Mouse (Mus musculus): ENCODE data around the gene Mfsd14a. TPM values are rescaled to one million over a fixed set of nuclear protein-coding genes. Genes with fewer than 3 reads are reported as not detected.

Mfsd14a gene
- polyA plus RNA-seq (2016; fragmentation: Nextera tagmentation; extraction: Ambion mirVana), result 84.7 and 88.4 TPM in 2 replicates

DNA sequence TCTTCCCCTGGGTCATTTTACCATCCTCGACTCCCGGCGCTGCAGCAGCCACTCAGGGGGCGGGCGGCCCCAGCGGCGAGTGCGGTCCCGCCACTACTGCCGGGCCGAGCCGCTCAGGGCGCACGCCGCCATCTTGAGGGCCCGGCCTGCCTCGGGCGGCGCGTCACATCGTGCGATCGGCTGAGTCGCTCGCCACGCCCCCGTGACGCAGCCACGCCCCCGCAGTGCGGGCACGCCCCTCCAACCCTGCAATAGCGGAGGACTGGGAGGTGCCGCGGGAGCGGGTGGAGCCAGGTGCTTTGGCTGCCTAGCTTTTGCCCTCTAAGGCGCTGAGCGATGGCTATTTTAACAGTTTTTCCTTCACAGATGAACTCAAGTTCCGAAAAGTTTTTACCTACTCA is at the start of gene Mfsd14a:
Mfsd14a (minus strand) TSS at position 215 of the 401 bp plus-strand sequence.
- H3K27me3 ChIP-seq, result no peaks in the 10 kb centered on the region
- peak within 1 kb of the TSS; percentile 69 for H3K4me2 ChIP-seq
- peak within 1 kb of the TSS; percentile 97 for H3K27ac ChIP-seq
- no peaks in the 10 kb centered on the region for H3K36me3 ChIP-seq
- H3K9me3 ChIP-seq, result no peaks in the 10 kb centered on the region
- ATAC-seq (ENCODE audit: insufficient number of reproducible peaks, insufficient read depth, low FRiP score, low TSS enrichment, low read depth), result peak; percentile 99
- peak within 1 kb of the TSS; percentile 99 for H3K9ac ChIP-seq (replicated peaks)
- peaks cover 12% of the 10 kb centered on the region for H3K4me1 ChIP-seq (replicated peaks)
- H3K4me3 ChIP-seq (replicated peaks), result peak within 1 kb of the TSS; percentile 99
- WGBS, result 0% methylated on average over 39 of the region's 39 CpGs

DNA sequence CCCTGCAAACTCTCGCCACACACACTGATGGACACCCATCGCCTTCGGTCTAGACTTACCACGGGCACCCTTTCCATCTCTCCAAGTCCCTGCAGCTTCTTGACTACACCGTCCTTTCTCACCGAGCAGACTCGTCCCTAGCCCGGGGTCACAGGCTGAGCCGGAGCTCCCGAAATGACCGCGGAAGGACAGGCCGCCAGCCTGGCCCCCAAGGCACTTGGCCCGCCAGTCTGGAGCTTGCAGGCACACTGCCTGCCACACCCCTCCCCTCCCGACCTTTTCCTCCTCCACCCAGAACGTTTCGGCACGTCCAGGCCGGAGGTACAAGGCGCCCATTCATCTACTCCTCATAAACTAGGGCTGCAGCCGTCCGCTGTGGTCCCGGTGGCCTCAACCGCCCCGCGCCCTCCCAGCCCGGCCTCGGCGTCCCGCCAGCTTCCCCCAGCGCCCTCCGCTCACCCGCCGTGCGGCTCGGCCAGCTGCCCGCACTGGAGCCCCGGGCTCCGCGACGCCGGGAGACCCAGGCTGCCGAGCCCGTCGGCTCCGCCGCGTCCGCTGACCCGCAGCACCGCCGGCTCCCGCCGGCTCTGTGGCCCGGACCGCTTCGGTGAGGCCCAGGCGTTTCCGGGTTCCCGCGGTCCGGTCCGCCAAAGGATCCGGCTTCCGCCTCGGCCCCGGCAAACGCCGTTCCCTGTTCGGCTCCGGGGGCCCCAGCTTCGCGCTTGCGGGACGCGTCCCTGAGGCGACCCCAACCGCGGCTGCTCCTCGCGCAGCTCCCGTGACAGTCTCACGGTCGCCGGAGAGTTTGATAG is 49.4 kb upstream of the Mfsd14a start:
- H3K9ac ChIP-seq (replicated peaks), result peak overlapping the region; percentile 95
- peak; percentile 89 for ATAC-seq (ENCODE audit: insufficient number of reproducible peaks, insufficient read depth, low FRiP score, low TSS enrichment, low read depth)
- no peaks in the 10 kb centered on the region for H3K9me3 ChIP-seq
- H3K36me3 ChIP-seq, result no peaks in the 10 kb centered on the region; the same call in 1 of the 2 replicates
- H3K4me2 ChIP-seq, result peak overlapping the region; percentile 68
- H3K27ac ChIP-seq, result peak overlapping the region; percentile 93
- peak overlapping the region; percentile 95 for H3K4me3 ChIP-seq (replicated peaks)
- H3K27me3 ChIP-seq, result peaks cover 7% of the 10 kb centered on the region; the same call in 1 of the 2 replicates
- WGBS, result under 1% methylated on average over 85 of the region's 85 CpGs
- peaks cover 12% of the 10 kb centered on the region for H3K4me1 ChIP-seq (replicated peaks)

DNA sequence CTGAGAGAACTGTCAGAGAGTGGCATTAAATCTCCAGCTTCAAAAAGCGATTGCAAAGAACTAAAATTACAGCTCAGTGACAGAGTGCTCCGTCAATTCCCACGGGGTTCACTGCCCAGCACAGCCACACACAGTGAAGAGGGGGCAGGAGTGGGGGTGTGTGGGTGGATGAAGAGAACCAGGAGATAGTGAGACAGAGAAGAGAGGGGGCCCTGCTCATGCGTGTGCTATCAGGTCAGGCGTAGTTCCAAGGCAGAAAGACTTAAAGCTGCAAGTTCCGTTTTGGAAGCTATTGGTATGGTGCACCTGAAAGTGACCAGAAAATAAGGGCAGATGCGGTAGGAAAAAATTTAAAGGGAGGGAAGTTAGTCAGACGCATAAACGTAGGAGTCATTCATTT is 48.5 kb upstream of the Mfsd14a start:
- H3K4me1 ChIP-seq (replicated peaks), result peaks cover 12% of the 10 kb centered on the region
- ATAC-seq (ENCODE audit: insufficient number of reproducible peaks, insufficient read depth, low FRiP score, low TSS enrichment, low read depth), result no peak
- 53% methylated on average over 9 of the region's 9 CpGs for WGBS
- H3K9ac ChIP-seq (replicated peaks), result peak overlapping the region; percentile 95
- H3K36me3 ChIP-seq, result peaks cover 4% of the 10 kb centered on the region; the same call in 1 of the 2 replicates
- H3K27me3 ChIP-seq, result peaks cover 7% of the 10 kb centered on the region; the same call in 1 of the 2 replicates
- no peaks in the 10 kb centered on the region for H3K9me3 ChIP-seq
- H3K27ac ChIP-seq, result no peak overlapping the region
- peak overlapping the region; percentile 95 for H3K4me3 ChIP-seq (replicated peaks)
- peak overlapping the region; percentile 68 for H3K4me2 ChIP-seq

DNA sequence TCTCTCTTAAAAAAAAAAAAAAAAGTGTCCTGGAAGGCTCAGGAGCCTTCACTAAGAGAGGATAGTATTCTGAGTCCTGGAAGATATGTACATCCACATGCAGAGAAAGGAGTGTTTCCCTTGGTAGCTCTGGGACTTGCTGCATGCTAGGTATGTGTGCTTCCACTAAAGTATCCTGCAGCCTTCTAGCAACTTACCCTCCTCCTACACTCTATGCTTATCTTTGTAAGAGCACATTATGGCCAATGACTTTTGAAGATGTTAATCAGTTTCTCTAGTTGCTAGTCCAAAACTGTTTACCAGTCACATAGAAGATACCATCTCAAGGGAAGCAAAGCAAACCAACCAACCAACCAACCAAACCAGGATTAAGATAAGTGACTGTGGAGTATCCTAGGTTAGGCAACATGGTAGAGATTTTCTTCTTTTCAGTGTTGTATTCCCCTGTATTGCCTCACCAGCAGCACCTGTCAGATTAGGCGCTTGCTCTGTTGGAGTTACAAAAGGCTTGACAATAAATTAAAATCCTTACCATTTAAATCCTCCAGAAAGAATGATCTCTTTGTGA is 43.2 kb upstream of the Mfsd14a start:
- no peak for ATAC-seq (ENCODE audit: insufficient number of reproducible peaks, insufficient read depth, low FRiP score, low TSS enrichment, low read depth)
- no peaks in the 10 kb centered on the region for H3K27me3 ChIP-seq

DNA sequence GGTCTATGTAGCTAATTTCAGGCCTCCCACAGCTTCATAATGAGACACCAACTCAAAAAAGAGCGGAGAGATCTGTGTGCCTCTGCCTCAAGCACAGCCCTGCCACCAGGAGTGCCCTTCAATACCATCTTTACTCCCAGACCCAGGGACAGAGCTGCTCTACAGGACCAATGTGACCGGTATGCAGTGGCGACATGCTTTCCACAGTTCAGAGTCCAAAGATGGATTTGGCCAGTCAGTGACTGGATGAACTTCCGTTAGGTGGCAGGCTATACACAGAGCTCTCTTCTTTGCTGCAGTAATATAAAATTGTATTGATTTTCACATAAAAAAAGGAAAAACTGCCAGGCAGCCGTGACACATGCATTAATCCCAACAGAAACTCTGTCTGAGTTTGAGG is 41.4 kb upstream of the Mfsd14a start:
- WGBS, result 88% methylated on average over 5 of the region's 5 CpGs
- ATAC-seq (ENCODE audit: insufficient number of reproducible peaks, insufficient read depth, low FRiP score, low TSS enrichment, low read depth), result no peak

More for the DNA sequence above, 43.2 kb upstream of the Mfsd14a start:
- H3K4me2 ChIP-seq, result no peak overlapping the region
- H3K9me3 ChIP-seq, result no peaks in the 10 kb centered on the region
- H3K36me3 ChIP-seq, result peaks cover 4% of the 10 kb centered on the region; the same call in 1 of the 2 replicates
- no peaks in the 10 kb centered on the region; the same call in none of the 2 replicates for H3K4me1 ChIP-seq (replicated peaks)
- H3K9ac ChIP-seq (replicated peaks), result no peak overlapping the region
- WGBS, result 95% methylated on average over 1 of the region's 1 CpGs
- no peak overlapping the region for H3K27ac ChIP-seq
- no peak overlapping the region for H3K4me3 ChIP-seq (replicated peaks)

DNA sequence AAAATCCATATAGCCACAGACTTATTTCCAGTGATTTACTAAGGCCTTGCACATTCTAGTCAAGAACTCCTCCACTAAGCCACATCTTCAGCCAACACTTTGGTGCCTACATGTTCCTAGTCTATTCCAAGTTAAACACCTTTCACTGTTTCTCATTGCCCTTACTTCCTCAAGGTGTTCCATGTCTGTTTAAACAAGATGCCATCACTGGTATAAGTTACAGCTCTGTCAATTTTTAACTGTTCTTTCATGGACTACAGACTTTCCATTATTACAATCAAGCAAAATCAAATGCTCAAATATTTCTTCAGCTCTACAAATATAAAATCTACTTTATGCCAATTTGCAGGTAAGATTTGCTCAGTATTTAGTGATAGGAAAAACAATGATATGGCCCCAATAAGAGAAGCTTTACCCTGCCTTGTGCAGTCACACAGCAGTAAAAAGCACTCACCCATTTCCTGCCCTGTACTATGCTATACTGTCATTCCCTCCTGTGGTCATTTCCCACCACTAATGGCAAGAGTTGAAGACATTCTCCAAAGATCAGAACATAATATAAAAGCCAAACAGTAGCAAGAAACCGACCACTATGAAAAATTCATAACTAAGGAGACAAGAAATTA is 40.3 kb upstream of the Mfsd14a start:
- Histone ChIP-seq H3K4me1 (replicated peaks) (no peaks in the 10 kb centered on the region), H3K9me3 (no peaks in the 10 kb centered on the region), H3K4me2 (no peak overlapping the region), H3K27me3 (no peaks in the 10 kb centered on the region), H3K36me3 (peaks cover 4% of the 10 kb centered on the region; the same call in 1 of the 2 replicates), H3K9ac (replicated peaks) (no peak overlapping the region), H3K27ac (no peak overlapping the region), H3K4me3 (replicated peaks) (no peak overlapping the region)
- WGBS, result 88% methylated on average over 1 of the region's 1 CpGs
- no peak for ATAC-seq (ENCODE audit: insufficient number of reproducible peaks, insufficient read depth, low FRiP score, low TSS enrichment, low read depth)

More for the DNA sequence above, 41.4 kb upstream of the Mfsd14a start:
- H3K27me3 ChIP-seq, result no peaks in the 10 kb centered on the region
- no peak overlapping the region for H3K4me3 ChIP-seq (replicated peaks)
- H3K36me3 ChIP-seq, result peaks cover 4% of the 10 kb centered on the region; the same call in 1 of the 2 replicates
- H3K4me1 ChIP-seq (replicated peaks), result no peaks in the 10 kb centered on the region
- H3K9me3 ChIP-seq, result no peaks in the 10 kb centered on the region
- no peak overlapping the region for H3K9ac ChIP-seq (replicated peaks)
- H3K4me2 ChIP-seq, result no peak overlapping the region
- no peak overlapping the region for H3K27ac ChIP-seq

DNA sequence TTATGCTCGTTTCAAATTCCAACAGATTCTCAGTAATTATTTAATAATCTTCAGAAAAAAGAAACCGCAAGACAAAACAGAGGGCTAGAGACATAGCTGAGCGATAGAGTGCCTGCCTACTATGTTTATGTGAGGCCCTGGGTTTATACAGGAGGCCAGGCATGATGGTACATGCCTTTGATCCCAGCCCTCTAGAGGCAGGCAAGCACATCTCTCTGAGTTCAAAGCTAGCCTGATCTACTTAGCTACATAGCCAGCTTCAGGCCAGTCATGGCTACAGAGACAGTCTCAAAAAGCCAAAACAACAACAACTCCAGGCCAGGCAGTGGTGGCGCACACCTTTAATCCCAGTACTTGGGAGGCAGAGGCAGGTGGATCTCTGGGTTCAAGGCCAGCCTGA is 39.1 kb upstream of the Mfsd14a start:
- H3K4me2 ChIP-seq, result no peak overlapping the region
- H3K9ac ChIP-seq (replicated peaks), result no peak overlapping the region
- H3K36me3 ChIP-seq, result peaks cover 2% of the 10 kb centered on the region; the same call in 1 of the 2 replicates
- no peaks in the 10 kb centered on the region for H3K4me1 ChIP-seq (replicated peaks)
- H3K27me3 ChIP-seq, result no peaks in the 10 kb centered on the region
- 94% methylated on average over 4 of the region's 4 CpGs for WGBS
- ATAC-seq (ENCODE audit: insufficient number of reproducible peaks, insufficient read depth, low FRiP score, low TSS enrichment, low read depth), result no peak
- H3K9me3 ChIP-seq, result no peaks in the 10 kb centered on the region
- no peak overlapping the region for H3K27ac ChIP-seq
- no peak overlapping the region for H3K4me3 ChIP-seq (replicated peaks)

DNA sequence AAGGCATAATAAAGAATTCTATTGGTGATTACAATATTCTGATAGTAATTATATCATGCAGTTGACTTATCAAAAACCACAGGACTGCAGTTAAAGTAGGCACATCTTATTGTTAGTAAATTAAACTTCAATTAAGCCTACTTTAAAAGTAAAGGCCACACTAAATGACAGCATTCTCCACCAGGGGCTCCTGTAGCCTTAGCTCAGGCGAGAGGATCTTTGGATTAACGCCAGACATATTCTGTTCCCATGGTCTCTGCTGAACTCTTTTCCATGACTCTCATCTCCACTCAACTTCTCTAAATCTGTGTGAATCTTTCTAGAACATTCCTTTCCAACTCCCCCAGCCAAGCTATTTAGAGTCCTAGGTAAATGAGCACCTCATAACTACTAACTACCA is 36.3 kb upstream of the Mfsd14a start:
- no peak for ATAC-seq (ENCODE audit: insufficient number of reproducible peaks, insufficient read depth, low FRiP score, low TSS enrichment, low read depth)
- no peak overlapping the region for H3K4me3 ChIP-seq (replicated peaks)
- no peaks in the 10 kb centered on the region for H3K36me3 ChIP-seq
- H3K27me3 ChIP-seq, result no peaks in the 10 kb centered on the region
- H3K4me2 ChIP-seq, result no peak overlapping the region
- WGBS, result 94% methylated on average over 2 of the region's 2 CpGs
- H3K27ac ChIP-seq, result no peak overlapping the region
- no peaks in the 10 kb centered on the region for H3K9me3 ChIP-seq
- no peak overlapping the region for H3K9ac ChIP-seq (replicated peaks)
- no peaks in the 10 kb centered on the region for H3K4me1 ChIP-seq (replicated peaks)

DNA sequence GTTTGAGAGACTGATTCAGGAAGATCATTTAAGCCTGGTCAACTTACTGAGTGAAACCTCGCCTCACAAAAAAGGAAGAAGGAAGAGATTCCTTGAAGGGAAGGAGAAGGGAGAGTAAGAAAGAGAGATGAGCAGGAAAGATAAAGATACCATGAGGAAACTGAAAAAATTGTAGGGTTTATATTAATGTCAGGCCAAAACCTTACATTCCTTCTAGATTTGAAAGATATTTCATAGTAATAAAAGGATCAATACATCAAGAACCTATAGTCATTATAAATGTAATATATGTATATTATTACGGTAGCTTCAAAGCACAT is 33.1 kb upstream of the Mfsd14a start:
- H3K36me3 ChIP-seq, result peaks cover 3% of the 10 kb centered on the region; the same call in 1 of the 2 replicates
- H3K9ac ChIP-seq (replicated peaks), result no peak overlapping the region
- H3K9me3 ChIP-seq, result no peaks in the 10 kb centered on the region
- no peak overlapping the region for H3K27ac ChIP-seq
- no peak overlapping the region for H3K4me3 ChIP-seq (replicated peaks)
- H3K27me3 ChIP-seq, result no peaks in the 10 kb centered on the region
- WGBS, result 89% methylated on average over 2 of the region's 2 CpGs
- no peaks in the 10 kb centered on the region for H3K4me1 ChIP-seq (replicated peaks)
- H3K4me2 ChIP-seq, result no peak overlapping the region
- no peak for ATAC-seq (ENCODE audit: insufficient number of reproducible peaks, insufficient read depth, low FRiP score, low TSS enrichment, low read depth)

DNA sequence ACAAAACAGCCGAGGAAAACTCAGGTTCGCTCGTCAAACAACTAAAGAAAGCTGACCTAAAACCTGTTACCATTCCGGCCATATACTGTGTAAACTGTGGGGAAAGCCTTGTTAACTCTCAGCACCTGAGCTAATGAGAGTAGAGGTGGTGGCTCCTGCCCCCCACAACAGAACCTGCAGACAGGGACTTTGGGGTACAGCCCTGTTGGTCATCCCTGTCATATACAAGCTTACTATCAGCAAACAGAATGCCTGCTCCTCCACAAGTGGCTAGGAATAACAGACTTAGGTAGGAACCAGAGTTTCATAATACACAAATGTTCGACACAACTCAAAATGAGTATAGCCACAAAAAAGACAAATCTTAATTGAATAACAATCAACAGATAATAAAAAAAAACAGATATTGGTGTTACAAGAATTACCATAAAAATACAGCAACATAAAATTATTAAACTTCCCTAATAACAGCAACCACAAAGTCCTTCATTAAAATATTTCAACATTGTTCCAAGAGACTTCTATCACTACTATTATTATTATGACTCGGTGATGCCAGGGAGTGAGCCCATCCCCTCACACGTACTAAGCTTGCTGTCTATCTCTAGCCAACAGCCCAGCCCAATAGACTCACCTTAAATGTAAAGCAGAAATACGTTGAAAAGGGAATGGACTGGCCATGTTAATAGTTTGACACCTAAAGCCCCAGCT is 32.6 kb upstream of the Mfsd14a start:
- Histone ChIP-seq H3K27me3 (no peaks in the 10 kb centered on the region), H3K9me3 (no peaks in the 10 kb centered on the region), H3K4me2 (no peak overlapping the region), H3K27ac (no peak overlapping the region), H3K36me3 (peaks cover 3% of the 10 kb centered on the region; the same call in 1 of the 2 replicates), H3K9ac (replicated peaks) (no peak overlapping the region), H3K4me1 (replicated peaks) (no peaks in the 10 kb centered on the region), H3K4me3 (replicated peaks) (no peak overlapping the region)
- ATAC-seq (ENCODE audit: insufficient number of reproducible peaks, insufficient read depth, low FRiP score, low TSS enrichment, low read depth), result no peak
- WGBS, result 88% methylated on average over 8 of the region's 8 CpGs

DNA sequence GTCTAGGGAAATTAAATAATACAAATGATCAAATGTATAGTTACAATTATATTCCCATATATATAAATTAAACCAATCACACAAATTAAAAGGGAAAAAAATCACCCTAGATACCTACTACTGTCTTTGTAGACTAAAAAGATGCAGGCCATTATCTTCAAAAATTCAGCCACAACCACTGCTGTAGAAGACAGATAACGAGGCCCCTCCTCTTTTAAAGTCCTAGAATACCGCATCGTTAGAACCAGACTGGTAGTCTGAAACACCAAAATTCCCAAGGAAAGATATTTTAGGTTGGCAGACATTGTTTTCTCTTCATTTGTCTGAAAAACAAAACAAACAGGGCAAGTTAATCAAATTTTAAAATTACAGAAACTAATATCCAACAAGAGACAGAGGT is 31.8 kb upstream of the Mfsd14a start:
- Histone ChIP-seq H3K27me3 (no peaks in the 10 kb centered on the region), H3K27ac (no peak overlapping the region), H3K9ac (replicated peaks) (no peak overlapping the region), H3K36me3 (peaks cover 3% of the 10 kb centered on the region; the same call in 1 of the 2 replicates), H3K4me2 (no peak overlapping the region), H3K4me1 (replicated peaks) (no peaks in the 10 kb centered on the region), H3K4me3 (replicated peaks) (no peak overlapping the region), H3K9me3 (no peaks in the 10 kb centered on the region)
- ATAC-seq (ENCODE audit: insufficient number of reproducible peaks, insufficient read depth, low FRiP score, low TSS enrichment, low read depth), result no peak
- 80% methylated on average over 3 of the region's 3 CpGs for WGBS

Measured in limb, embryonic 12.5 days (tissue).